Mouse (Mus musculus) myocyte (in vitro differentiated cells): Measurements from ENCODE around the gene Xrra1.

Experiments used
- CEBPB ChIP-seq: IDR thresholded peaks from 2 replicates; pipeline ENCODE4 v1.6.1; 2011; ENCODE audit warnings: mild to moderate bottlenecking, moderate library complexity; ENCODE audit not compliant: poor library complexity, insufficient read depth, severe bottlenecking
- E2F4 ChIP-seq: IDR thresholded peaks from one replicate; pipeline ENCODE4 v1.6.1; 2011; ENCODE audit warnings: mild to moderate bottlenecking, control low read depth, moderate library complexity; ENCODE audit not compliant: insufficient read depth
- MAX ChIP-seq: IDR thresholded peaks from one replicate; pipeline ENCODE4 v1.6.1; 2011; ENCODE audit warnings: low read depth, mild to moderate bottlenecking, control low read depth
- MYOD1 ChIP-seq, 3 experiments: IDR thresholded peaks; one replicate each; pipeline ENCODE4 v1.6.1; 2011; ENCODE audit warnings: control low read depth in 2 of 3, low read depth in 2 of 3, mild to moderate bottlenecking in 2 of 3, moderate library complexity in 1 of 3; ENCODE audit not compliant: insufficient read length in 2 of 3, control insufficient read depth in 1 of 3
- MYOG ChIP-seq, 3 experiments: IDR thresholded peaks; one replicate each; pipeline ENCODE4 v1.6.1; 2011; ENCODE audit warnings: control low read depth in 2 of 3, low read depth in 2 of 3, mild to moderate bottlenecking in 2 of 3; ENCODE audit not compliant: insufficient read length in 2 of 3, control insufficient read depth in 1 of 3, insufficient read depth in 1 of 3
- POLR2A ChIP-seq: IDR thresholded peaks from one replicate; pipeline ENCODE4 v1.6.1; 2011; ENCODE audit warnings: low read depth, mild to moderate bottlenecking, control low read depth, moderate library complexity; ENCODE audit not compliant: insufficient read length
- POLR2AphosphoS2 ChIP-seq: IDR thresholded peaks from one replicate; pipeline ENCODE4 v1.6.1; 2011; ENCODE audit warnings: low read depth, control low read depth; ENCODE audit not compliant: insufficient read length
- TCF12 ChIP-seq: IDR thresholded peaks from one replicate; pipeline ENCODE4 v1.6.1; 2011; ENCODE audit warnings: mild to moderate bottlenecking, control low read depth; ENCODE audit not compliant: poor library complexity, insufficient read depth, severe bottlenecking
- USF1 ChIP-seq: IDR thresholded peaks from one replicate; pipeline ENCODE4 v1.6.1; 2011; ENCODE audit warnings: low read depth, mild to moderate bottlenecking, control low read depth, moderate library complexity

GRCm38 (mm10) chr7:99953442-99954098, 94.7 kb downstream of the Xrra1 start:
- TF ChIP-seq MYOG (IDR thresholded peaks at IDR 0.05; ENCODE audit: control insufficient read depth in 1 of 3, insufficient read depth in 1 of 3, insufficient read length in 2 of 3, low read depth in 2 of 3) (no peak), E2F4 (no peak), POLR2A (no peak), USF1 (no peak), MAX (no peak), CEBPB (no peak), POLR2AphosphoS2 (no peak), MYOD1 (IDR thresholded peaks at IDR 0.05; ENCODE audit: control insufficient read depth in 1 of 3, insufficient read length in 2 of 3, low read depth in 2 of 3) (no peak), TCF12 (no peak)
